Mouse (Mus musculus): Measurements from ENCODE around the gene Cdkn2a. TPM values are rescaled to one million over a fixed set of nuclear protein-coding genes. Genes with fewer than 3 reads are reported as not detected.

Cdkn2a gene
- polyA plus RNA-seq (2016; fragmentation: Nextera tagmentation; extraction: Ambion mirVana) = not detected in 2 replicates

DNA sequence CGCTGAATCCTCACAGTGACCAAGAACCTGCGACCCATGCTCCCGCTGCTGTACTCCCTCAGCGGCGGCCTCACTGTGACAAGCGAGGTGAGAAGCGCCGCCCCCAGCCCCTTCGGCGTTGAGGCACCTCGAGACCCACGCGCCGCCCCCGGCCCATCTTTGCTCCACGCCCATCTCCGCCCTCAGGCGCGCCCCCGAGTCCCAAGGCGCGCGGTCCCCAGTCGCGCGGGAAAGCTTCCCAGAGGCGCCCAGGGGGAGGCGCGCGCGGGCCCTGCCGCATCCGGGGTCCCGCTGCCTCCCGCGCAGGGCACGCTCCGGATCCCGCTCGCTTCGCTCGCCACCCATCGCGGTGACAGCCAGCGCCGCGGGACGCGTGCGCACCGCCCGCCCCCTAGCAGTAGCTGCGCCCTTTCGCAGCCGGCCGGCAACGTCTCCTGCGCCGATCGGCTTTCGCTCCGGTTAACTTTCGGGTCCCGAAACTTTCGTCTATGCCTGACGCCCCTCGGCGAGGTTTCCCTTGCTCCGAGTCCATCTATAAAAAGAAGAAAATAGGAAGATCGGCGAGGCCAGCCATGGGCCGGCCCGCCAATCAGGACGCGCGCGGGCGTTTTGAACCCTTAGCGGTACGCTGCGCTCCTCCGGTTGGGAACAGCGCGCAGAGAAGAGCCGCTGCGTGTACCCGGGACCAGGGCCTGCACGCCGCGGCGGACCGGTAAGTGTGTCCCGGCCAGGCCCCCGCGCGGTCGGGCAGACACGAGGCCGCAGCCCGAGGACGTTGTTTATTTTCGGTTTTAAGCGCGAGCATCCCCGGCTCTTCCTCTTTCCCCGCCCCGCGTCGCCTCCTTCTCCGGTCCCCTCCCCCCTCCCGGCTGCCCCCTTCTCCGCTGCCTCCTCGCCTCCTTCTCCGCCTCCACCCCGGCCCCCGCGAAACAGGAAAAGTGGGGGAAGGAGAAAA lies at the start of gene Cdkn2a:
Gene Cdkn2a (minus strand): TSS at position 168 of the 955 bp plus-strand sequence.
- Histone ChIP-seq H3K27me3 (ENCODE audit: low read depth, poor library complexity, severe bottlenecking) (peaks cover 100% of the 10 kb centered on the region), H3K36me3 (no peaks in the 10 kb centered on the region), H3K4me3 (peak within 1 kb of the TSS; percentile 68), H3K27ac (replicated peaks) (no peak within 1 kb of the TSS; the same call in 1 of the 2 replicates), H3K4me1 (peaks cover 18% of the 10 kb centered on the region), H3K9me3 (replicated peaks) (no peaks in the 10 kb centered on the region)
- DNase-seq (ENCODE audit: low spot score) = peak; percentile 79
- under 1% methylated on average over 115 of the region's 117 CpGs for WGBS

DNA sequence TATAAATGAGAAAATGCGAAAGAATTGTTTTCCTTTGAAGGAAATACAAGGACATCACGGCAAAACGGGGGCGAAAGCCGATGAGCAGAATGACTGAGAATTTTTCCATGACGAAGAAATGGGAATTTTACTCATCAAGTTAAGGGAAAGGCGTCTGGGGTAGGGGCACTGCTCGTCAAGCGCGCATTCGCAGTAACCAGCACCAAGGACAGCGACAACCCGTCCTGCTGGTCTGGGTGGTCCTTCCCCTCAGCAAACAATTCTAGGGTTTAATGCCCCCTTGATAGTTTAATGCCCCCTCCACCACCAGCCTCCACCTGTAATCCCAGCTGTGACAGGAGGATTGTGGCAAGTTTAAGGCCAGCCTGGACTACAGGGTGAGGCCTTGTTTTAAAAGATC lies 19.0 kb upstream of the Cdkn2a start:
- Histone ChIP-seq H3K9me3 (replicated peaks) (no peaks in the 10 kb centered on the region), H3K4me1 (peaks cover 10% of the 10 kb centered on the region), H3K4me3 (no peak overlapping the region), H3K27me3 (ENCODE audit: low read depth, poor library complexity, severe bottlenecking) (peaks cover 65% of the 10 kb centered on the region), H3K27ac (replicated peaks) (no peak overlapping the region), H3K36me3 (no peaks in the 10 kb centered on the region)
- 12% methylated on average over 13 of the region's 13 CpGs for WGBS
- peak; percentile 56 for DNase-seq (ENCODE audit: low spot score)

GRCm38 (mm10) chr4:89310491-89311254 lies 16.2 kb upstream of the Cdkn2a start, which contains the start of gene Cdkn2b:
TSS of gene Cdkn2b (minus strand) at chr4:89311039.
- under 1% methylated on average over 61 of the region's 61 CpGs for WGBS

GRCm38 (mm10) chr4:89309996-89310395 lies 15.5 kb upstream of the Cdkn2a start:
- H3K4me3 ChIP-seq = peak overlapping the region; percentile 64; the same call in 1 of the 2 replicates
- peaks cover 100% of the 10 kb centered on the region for H3K27me3 ChIP-seq (ENCODE audit: low read depth, poor library complexity, severe bottlenecking)
- peaks cover 10% of the 10 kb centered on the region for H3K4me1 ChIP-seq
- WGBS = 1% methylated on average over 11 of the region's 11 CpGs
- no peak for DNase-seq (ENCODE audit: low spot score)
- no peaks in the 10 kb centered on the region for H3K9me3 ChIP-seq (replicated peaks)
- H3K27ac ChIP-seq (replicated peaks) = no peak overlapping the region
- no peaks in the 10 kb centered on the region for H3K36me3 ChIP-seq

More at GRCm38 (mm10) chr4:89310491-89311254, 16.2 kb upstream of the Cdkn2a start, which contains the start of gene Cdkn2b:
- Histone ChIP-seq H3K27ac (replicated peaks) (no peak within 1 kb of the TSS), H3K4me3 (peak within 1 kb of the TSS; percentile 64), H3K27me3 (ENCODE audit: low read depth, poor library complexity, severe bottlenecking) (peaks cover 93% of the 10 kb centered on the region), H3K9me3 (replicated peaks) (no peaks in the 10 kb centered on the region), H3K36me3 (no peaks in the 10 kb centered on the region), H3K4me1 (peaks cover 10% of the 10 kb centered on the region)
- DNase-seq (ENCODE audit: low spot score) = peak; percentile 90

- no peaks in the 10 kb centered on the region for H3K9me3 ChIP-seq (replicated peaks)
- H3K27me3 ChIP-seq (ENCODE audit: low read depth, poor library complexity, severe bottlenecking) = peaks cover 100% of the 10 kb centered on the region
- H3K36me3 ChIP-seq = no peaks in the 10 kb centered on the region
- 6% methylated on average over 3 of the region's 3 CpGs for WGBS
- DNase-seq (ENCODE audit: low spot score) = no peak
- no peak overlapping the region for H3K27ac ChIP-seq (replicated peaks)
- no peak overlapping the region for H3K4me3 ChIP-seq
- peaks cover 14% of the 10 kb centered on the region for H3K4me1 ChIP-seq
These were observed 13.5 kb upstream of the Cdkn2a start for GRCm38 (mm10) chr4:89308001-89308400.

DNA sequence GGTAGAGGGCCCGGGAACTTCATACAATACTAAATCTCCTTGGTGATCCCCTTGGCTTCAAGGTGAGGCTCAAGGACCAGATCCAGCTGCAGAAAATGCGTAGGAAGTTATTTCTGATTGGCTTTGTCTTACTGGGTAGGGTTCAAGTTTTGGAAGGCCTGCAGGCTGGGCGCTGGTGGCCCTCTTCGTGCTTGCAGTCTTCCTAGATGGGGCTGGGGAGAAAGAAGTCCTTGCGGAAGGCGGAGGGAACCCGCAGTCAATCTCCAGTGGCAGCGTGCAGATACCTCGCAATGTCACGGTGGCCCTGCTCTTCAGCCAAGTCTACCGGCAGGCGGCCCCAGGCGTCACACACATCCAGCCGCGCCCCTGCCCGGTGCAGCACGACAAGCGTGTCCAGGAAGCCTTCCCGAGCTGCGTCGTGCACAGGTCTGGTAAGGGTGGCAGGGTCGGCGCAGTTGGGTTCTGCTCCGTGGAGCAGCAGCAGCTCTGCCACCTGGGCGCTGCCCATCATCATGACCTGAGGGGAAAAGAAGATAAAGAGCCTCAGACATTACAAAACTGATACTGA lies 12.4 kb upstream of the Cdkn2a start:
- no peaks in the 10 kb centered on the region for H3K36me3 ChIP-seq
- peak; percentile 44 for DNase-seq (ENCODE audit: low spot score)
- H3K4me1 ChIP-seq = peaks cover 16% of the 10 kb centered on the region
- no peak overlapping the region for H3K4me3 ChIP-seq
- 1% methylated on average over 25 of the region's 25 CpGs for WGBS
- H3K9me3 ChIP-seq (replicated peaks) = no peaks in the 10 kb centered on the region
- H3K27ac ChIP-seq (replicated peaks) = no peak overlapping the region
- peaks cover 100% of the 10 kb centered on the region for H3K27me3 ChIP-seq (ENCODE audit: low read depth, poor library complexity, severe bottlenecking)

- no peak for DNase-seq (ENCODE audit: low spot score)
- Histone ChIP-seq H3K4me3 (no peak overlapping the region), H3K27ac (replicated peaks) (no peak overlapping the region), H3K4me1 (peaks cover 10% of the 10 kb centered on the region; the same call in 1 of the 2 replicates), H3K9me3 (replicated peaks) (no peaks in the 10 kb centered on the region), H3K36me3 (no peaks in the 10 kb centered on the region), H3K27me3 (ENCODE audit: low read depth, poor library complexity, severe bottlenecking) (peaks cover 100% of the 10 kb centered on the region)
- WGBS = 6% methylated on average over 3 of the region's 3 CpGs
These were observed 11.2 kb upstream of the Cdkn2a start for GRCm38 (mm10) chr4:89305691-89306090.

- Histone ChIP-seq H3K36me3 (no peaks in the 10 kb centered on the region), H3K27ac (replicated peaks) (no peak overlapping the region), H3K9me3 (replicated peaks) (no peaks in the 10 kb centered on the region), H3K4me3 (no peak overlapping the region), H3K4me1 (0 out of 2 replicates have a peak, but pooled peaks cover 5% of the 10 kb centered on the region), H3K27me3 (ENCODE audit: low read depth, poor library complexity, severe bottlenecking) (peaks cover 100% of the 10 kb centered on the region)
- DNase-seq (ENCODE audit: low spot score) = peak; percentile 57
- 0% methylated on average over 14 of the region's 14 CpGs for WGBS
These were observed 9.0 kb upstream of the Cdkn2a start for GRCm38 (mm10) chr4:89303281-89303995.

DNA sequence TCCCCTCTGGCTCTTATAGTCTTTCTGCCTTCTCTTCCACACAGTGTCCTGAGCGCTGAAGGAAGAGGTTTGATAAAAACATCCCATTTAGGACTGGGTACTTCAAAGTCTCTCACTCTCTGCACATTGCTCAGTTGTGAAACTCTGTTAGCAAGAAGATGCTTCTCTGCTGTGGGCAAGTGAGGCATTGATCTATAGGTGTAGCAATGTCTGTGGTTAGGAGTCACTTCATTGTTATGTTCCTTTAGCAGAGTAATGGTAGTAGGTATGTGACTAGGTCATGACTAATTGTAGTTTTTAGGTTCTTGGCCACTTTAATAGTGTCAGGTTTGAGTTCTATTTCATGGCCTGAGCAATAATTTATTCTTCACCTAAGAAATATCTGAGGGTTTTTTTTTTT lies 7.7 kb upstream of the Cdkn2a start:
- DNase-seq (ENCODE audit: low spot score) = no peak
- no peak overlapping the region for H3K4me3 ChIP-seq

DNA sequence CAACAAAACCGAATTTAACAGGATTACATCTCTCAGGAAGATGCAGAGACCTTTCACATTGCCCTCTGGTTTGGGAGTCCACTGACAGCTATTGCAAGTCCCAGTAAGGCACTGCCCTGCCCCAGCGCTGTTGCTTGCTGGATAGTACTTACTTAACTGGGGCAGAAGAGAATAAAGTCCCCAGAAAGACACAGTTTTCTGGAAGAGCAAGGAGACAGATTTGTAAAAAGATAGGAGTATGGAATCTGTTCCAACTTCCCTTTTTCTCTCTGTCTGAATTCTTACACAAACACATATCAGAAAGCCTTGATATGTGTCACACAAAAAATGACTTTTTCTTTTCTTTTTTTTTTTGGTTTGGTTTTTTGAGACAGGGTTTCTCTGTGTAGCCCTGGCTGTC lies 5.3 kb upstream of the Cdkn2a start:
- no peak overlapping the region for H3K4me3 ChIP-seq
- 0% methylated on average over 2 of the region's 2 CpGs for WGBS
- DNase-seq (ENCODE audit: low spot score) = no peak
- H3K4me1 ChIP-seq = peaks cover 15% of the 10 kb centered on the region
- H3K27ac ChIP-seq (replicated peaks) = no peak overlapping the region
- H3K36me3 ChIP-seq = no peaks in the 10 kb centered on the region
- no peaks in the 10 kb centered on the region for H3K9me3 ChIP-seq (replicated peaks)
- H3K27me3 ChIP-seq (ENCODE audit: low read depth, poor library complexity, severe bottlenecking) = peaks cover 100% of the 10 kb centered on the region

More for the DNA sequence above, 7.7 kb upstream of the Cdkn2a start:
- peaks cover 100% of the 10 kb centered on the region for H3K27me3 ChIP-seq (ENCODE audit: low read depth, poor library complexity, severe bottlenecking)
- H3K4me1 ChIP-seq = 0 out of 2 replicates have a peak, but pooled peaks cover 5% of the 10 kb centered on the region
- no peaks in the 10 kb centered on the region for H3K9me3 ChIP-seq (replicated peaks)
- no peaks in the 10 kb centered on the region for H3K36me3 ChIP-seq
- H3K27ac ChIP-seq (replicated peaks) = no peak overlapping the region
- 0% methylated on average over 1 of the region's 1 CpGs for WGBS

DNA sequence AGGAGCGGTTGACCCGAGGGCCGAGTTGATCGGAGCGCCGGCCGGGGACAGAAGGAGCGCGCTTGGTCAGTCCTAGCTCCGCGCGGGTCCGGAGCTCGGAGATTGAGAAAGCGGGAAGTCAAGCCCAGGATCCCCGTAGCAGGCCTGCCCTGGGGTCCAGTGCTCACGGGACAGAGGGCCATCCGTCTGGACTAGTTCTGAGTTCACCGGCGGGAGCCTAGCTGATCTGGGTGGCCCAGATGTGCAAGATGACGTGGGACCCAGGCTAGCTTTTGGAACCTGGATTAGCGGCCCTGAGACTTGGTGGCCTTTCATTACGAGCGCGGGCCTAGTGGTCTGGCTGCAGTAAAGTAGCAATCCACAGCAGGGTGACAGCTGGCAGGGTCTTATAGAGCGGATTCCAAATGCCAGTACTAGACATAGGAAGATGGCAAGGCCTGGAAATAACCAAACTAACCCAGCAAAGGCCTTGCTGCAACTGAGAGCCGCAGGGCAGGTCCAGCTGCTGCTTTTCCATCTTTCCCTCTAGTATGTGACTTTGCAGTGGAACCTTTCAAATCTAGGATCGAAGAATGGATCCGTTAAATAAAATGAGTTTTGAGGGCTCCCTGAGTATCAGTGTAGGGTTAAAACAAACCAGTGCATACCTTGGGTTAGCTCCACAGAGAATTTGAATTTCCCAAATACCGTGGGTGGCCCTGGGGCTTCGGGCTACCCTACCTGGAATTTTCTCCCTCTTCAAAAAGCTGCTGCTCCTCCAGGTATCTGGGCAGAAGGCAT lies 1.2 kb upstream of the Cdkn2a start:
- H3K27me3 ChIP-seq (ENCODE audit: low read depth, poor library complexity, severe bottlenecking) = peaks cover 100% of the 10 kb centered on the region
- 1% methylated on average over 31 of the region's 31 CpGs for WGBS
- H3K27ac ChIP-seq (replicated peaks) = no peak overlapping the region
- peaks cover 18% of the 10 kb centered on the region for H3K4me1 ChIP-seq
- H3K4me3 ChIP-seq = peak overlapping the region; percentile 68
- no peaks in the 10 kb centered on the region for H3K36me3 ChIP-seq
- no peaks in the 10 kb centered on the region for H3K9me3 ChIP-seq (replicated peaks)
- peak; percentile 71 for DNase-seq (ENCODE audit: low spot score)

All from midbrain, embryonic 10.5 days (tissue).